Mouse (Mus musculus) MEL (cell line): Measurements from ENCODE around the gene Alg9. TPM values are rescaled to one million over a fixed set of nuclear protein-coding genes. Genes with fewer than 3 reads are reported as not detected.

Experiments
- DNase-seq: peaks from one replicate; pipeline ENCODE4 v3.0.0; 2011; ENCODE audit warnings: low read depth, low spot score
- H3K27ac ChIP-seq: 2 replicates; pipeline ENCODE4 v1.5.1; 2012; ENCODE audit warnings: low read depth, mild to moderate bottlenecking, control low read depth, low read length, moderate library complexity; ENCODE audit not compliant: control insufficient read depth
- H3K27me3 ChIP-seq, 2 experiments: fragments of 150-350 bp in 1 of 2; sonication (generic) in 1 of 2; 2 replicates each; pipeline ENCODE4 v1.6.1; 2012; ENCODE audit warnings: low read length in 2 of 2, mild to moderate bottlenecking in 2 of 2, improper control_type of control experiment in 1 of 2, moderate library complexity in 1 of 2; ENCODE audit not compliant: insufficient read depth in 2 of 2, control insufficient read depth in 1 of 2
- H3K36me3 ChIP-seq, 2 experiments: 2 replicates each; pipeline ENCODE4 v1.6.1; 2012 to 2014; ENCODE audit warnings: low read length in 2 of 2, improper control_type of control experiment in 1 of 2, inconsistent platforms in 1 of 2, mild to moderate bottlenecking in 1 of 2; ENCODE audit not compliant: insufficient read depth in 2 of 2, control insufficient read depth in 1 of 2
- H3K4me1 ChIP-seq, 2 experiments: fragments of 150-350 bp in 1 of 2; sonication (generic) in 1 of 2; 2 replicates each; pipeline ENCODE4 v1.6.1; 2012; ENCODE audit warnings: low read length in 2 of 2, improper control_type of control experiment in 1 of 2, mild to moderate bottlenecking in 1 of 2; ENCODE audit not compliant: insufficient read depth in 2 of 2, control insufficient read depth in 1 of 2
- H3K4me3 ChIP-seq, 2 experiments: fragments of 150-350 bp in 1 of 2; sonication (generic) in 1 of 2; 2 replicates each; pipeline ENCODE4 v1.5.1; 2012; ENCODE audit warnings: low read depth in 2 of 2, low read length in 2 of 2, mild to moderate bottlenecking in 2 of 2, moderate library complexity in 2 of 2, control low read depth in 1 of 2, improper control_type of control experiment in 1 of 2; ENCODE audit not compliant: control insufficient read depth in 1 of 2, insufficient read depth in 1 of 2
- H3K79me2 ChIP-seq: 2 replicates; pipeline ENCODE4 v1.6.1; 2012; ENCODE audit warnings: mild to moderate bottlenecking, low read length, moderate library complexity; ENCODE audit not compliant: control insufficient read depth, poor library complexity, insufficient read depth
- H3K9ac ChIP-seq: 2 replicates; pipeline ENCODE4 v1.6.1; 2012; ENCODE audit warnings: low read depth, mild to moderate bottlenecking, control low read depth, low read length, moderate library complexity; ENCODE audit not compliant: control insufficient read depth, poor library complexity, severe bottlenecking
- H3K9me3 ChIP-seq: fragments of 150-350 bp; sonication (generic); replicated peaks from 2 replicates; pipeline ENCODE4 v1.6.1; 2012; ENCODE audit warnings: mild to moderate bottlenecking, low read length, improper control_type of control experiment, moderate library complexity; ENCODE audit not compliant: insufficient read depth
- BHLHE40 ChIP-seq: IDR thresholded peaks from 2 replicates; pipeline ENCODE4 v1.6.1; 2012; ENCODE audit warnings: low read depth, mild to moderate bottlenecking, inconsistent platforms, low read length, improper control_type of control experiment, borderline replicate concordance
- CHD1 ChIP-seq: IDR thresholded peaks from 2 replicates; pipeline ENCODE4 v1.6.1; 2012; ENCODE audit warnings: low read depth, mild to moderate bottlenecking, inconsistent platforms, low read length, improper control_type of control experiment
- CTCF ChIP-seq, 3 experiments: IDR thresholded peaks in 2 of 3; conservative IDR thresholded peaks in 1 of 3; 2 replicates each; pipeline ENCODE4 v1.5.1; 2011 to 2012; ENCODE audit warnings: low read length in 3 of 3, low read depth in 2 of 3, mild to moderate bottlenecking in 2 of 3, improper control_type of control experiment in 1 of 3, inconsistent platforms in 1 of 3, mixed read lengths in 1 of 3, moderate library complexity in 1 of 3; ENCODE audit not compliant: control insufficient read depth in 1 of 3, insufficient read depth in 1 of 3, poor library complexity in 1 of 3, severe bottlenecking in 1 of 3
- E2F4 ChIP-seq: IDR thresholded peaks from 2 replicates; pipeline ENCODE4 v1.6.1; 2011; ENCODE audit warnings: low read depth, low read length, improper control_type of control experiment, borderline replicate concordance
- ELF1 ChIP-seq: IDR thresholded peaks from 2 replicates; pipeline ENCODE4 v1.6.1; 2014; ENCODE audit warnings: low read depth, mild to moderate bottlenecking, inconsistent platforms, low read length, improper control_type of control experiment, moderate library complexity
- ETS1 ChIP-seq: IDR thresholded peaks from 2 replicates; pipeline ENCODE4 v1.6.1; 2012; ENCODE audit warnings: low read depth, mild to moderate bottlenecking, inconsistent platforms, low read length, improper control_type of control experiment, moderate library complexity
- GATA1 ChIP-seq: IDR thresholded peaks from 2 replicates; pipeline ENCODE4 v1.6.1; 2011; ENCODE audit warnings: low read depth, low read length, improper control_type of control experiment
- MEF2A ChIP-seq: IDR thresholded peaks from 2 replicates; pipeline ENCODE4 v1.6.1; 2014; ENCODE audit warnings: low read depth, mild to moderate bottlenecking, inconsistent platforms, low read length, improper control_type of control experiment; ENCODE audit not compliant: poor library complexity, insufficient replicate concordance, severe bottlenecking; ENCODE audit errors: extremely low read depth
- MXI1 ChIP-seq: IDR thresholded peaks from 2 replicates; pipeline ENCODE4 v1.6.1; 2011; ENCODE audit warnings: mild to moderate bottlenecking, low read depth, low read length, improper control_type of control experiment
- MYB ChIP-seq: IDR thresholded peaks from 2 replicates; pipeline ENCODE4 v1.6.1; 2011; ENCODE audit warnings: mild to moderate bottlenecking, low read depth, low read length, improper control_type of control experiment
- NELFE ChIP-seq: IDR thresholded peaks from 2 replicates; pipeline ENCODE4 v1.6.1; 2011; ENCODE audit warnings: low read depth, low read length, improper control_type of control experiment
- POLR2A ChIP-seq, 2 experiments: IDR thresholded peaks; 2 replicates each; pipeline ENCODE4 v1.6.1; 2011 to 2012; ENCODE audit warnings: low read length in 2 of 2, mild to moderate bottlenecking in 2 of 2, control low read depth in 1 of 2, improper control_type of control experiment in 1 of 2, low read depth in 1 of 2, moderate library complexity in 1 of 2; ENCODE audit not compliant: control insufficient read depth in 1 of 2, insufficient read depth in 1 of 2, poor library complexity in 1 of 2
- POLR2AphosphoS5 ChIP-seq: IDR thresholded peaks from 2 replicates; pipeline ENCODE4 v1.6.1; 2012; ENCODE audit warnings: low read depth, borderline replicate concordance, mild to moderate bottlenecking, inconsistent platforms, low read length, moderate library complexity, mixed read lengths
- RAD21 ChIP-seq: IDR thresholded peaks from 2 replicates; pipeline ENCODE4 v1.6.1; 2011; ENCODE audit warnings: mild to moderate bottlenecking, low read depth, low read length, improper control_type of control experiment
- RCOR1 ChIP-seq: IDR thresholded peaks from 2 replicates; pipeline ENCODE4 v1.6.1; 2012; ENCODE audit warnings: low read depth, mild to moderate bottlenecking, inconsistent platforms, low read length, improper control_type of control experiment
- SMC3 ChIP-seq: IDR thresholded peaks from 2 replicates; pipeline ENCODE4 v1.6.1; 2011; ENCODE audit warnings: low read depth, low read length, improper control_type of control experiment
- TCF12 ChIP-seq: IDR thresholded peaks from 2 replicates; pipeline ENCODE4 v1.6.1; 2014; ENCODE audit warnings: low read depth, mild to moderate bottlenecking, inconsistent platforms, low read length, improper control_type of control experiment, moderate library complexity
- USF1 ChIP-seq: IDR thresholded peaks from 2 replicates; pipeline ENCODE4 v1.6.1; 2014; ENCODE audit warnings: low read depth, mild to moderate bottlenecking, inconsistent platforms, low read length, improper control_type of control experiment, moderate library complexity
- USF2 ChIP-seq, 2 experiments: IDR thresholded peaks; 2 replicates each; pipeline ENCODE4 v1.6.1; 2011 to 2012; ENCODE audit warnings: improper control_type of control experiment in 2 of 2, low read length in 2 of 2, borderline replicate concordance in 1 of 2, inconsistent platforms in 1 of 2, low read depth in 1 of 2, mild to moderate bottlenecking in 1 of 2; ENCODE audit not compliant: insufficient read depth in 1 of 2
- ZMIZ1 ChIP-seq: IDR thresholded peaks from 2 replicates; pipeline ENCODE4 v1.6.1; 2012; ENCODE audit warnings: low read depth, mild to moderate bottlenecking, inconsistent platforms, low read length, improper control_type of control experiment, moderate library complexity
- ZNF384 ChIP-seq: IDR thresholded peaks from 2 replicates; pipeline ENCODE4 v1.6.1; 2012; ENCODE audit warnings: low read depth, mild to moderate bottlenecking, inconsistent platforms, low read length, improper control_type of control experiment
- polyA plus RNA-seq, 2 experiments: library from polyadenylated mRNA; stranded (reverse) in 1 of 2; unstranded in 1 of 2; fragments of >175 nt in 1 of 2; fragments of >200 nt in 1 of 2; gene quantifications; 2 replicates each; pipeline versions ENCODE4 v1.2.1 to v1.2.4; 2012; ENCODE audit warnings: low replicate concordance in 2 of 2, low read depth in 1 of 2; ENCODE audit not compliant: insufficient read length in 2 of 2, insufficient read depth in 1 of 2, missing spikeins in 1 of 2
- total RNA-seq: library from RNA; depleted of rRNA; stranded (reverse); fragments of 300-350 nt; gene quantifications from 2 replicates; pipeline ENCODE4 v1.2.3, GENCODE M21; 2012

Alg9 gene
- total and polyA plus RNA-seq, 3 experiments: 23.3 to 46.7 TPM; not detected in 1

DNA sequence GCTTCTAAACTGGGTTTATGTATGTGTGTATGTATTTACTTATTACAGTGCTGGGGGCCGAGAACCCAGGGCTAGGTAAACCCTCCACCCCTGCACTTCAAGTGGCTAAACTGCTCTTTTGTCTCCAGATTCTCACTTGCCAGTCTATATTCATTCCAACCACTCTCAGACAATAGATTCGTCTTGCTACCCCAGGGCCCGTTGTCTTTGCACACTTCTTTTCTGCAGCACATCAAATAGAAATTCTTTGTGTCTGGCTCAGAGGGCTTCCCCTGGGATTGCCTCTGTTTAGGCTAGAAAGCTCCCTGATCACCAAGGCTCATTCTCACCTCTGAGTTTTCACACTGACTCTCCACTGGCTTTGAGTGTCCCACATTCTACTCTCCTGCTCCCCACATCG is 42.3 kb upstream of the Alg9 start:
- Histone ChIP-seq H3K79me2 (no peaks in the 10 kb centered on the region), H3K4me1 (no peaks in the 10 kb centered on the region), H3K36me3 (no peaks in the 10 kb centered on the region), H3K27me3 (peaks cover 0 to 8% of the 10 kb centered on the region in 2 experiments), H3K9me3 (no peaks in the 10 kb centered on the region), H3K4me3 (no peak overlapping the region), H3K27ac (no peak overlapping the region), H3K9ac (no peak overlapping the region)
- TF ChIP-seq ZMIZ1: no peak
- TF ChIP-seq POLR2AphosphoS5: no peak
- no peak for TF ChIP-seq CHD1
- no peak for TF ChIP-seq MEF2A
- no peak for TF ChIP-seq GATA1
- no peak for TF ChIP-seq POLR2A (IDR thresholded peaks at IDR 0.05; ENCODE audit: control insufficient read depth in 1 of 2, insufficient read depth in 1 of 2, low read depth in 1 of 2, low read length in 2 of 2, poor library complexity in 1 of 2)
- DNase-seq: no peak

DNA sequence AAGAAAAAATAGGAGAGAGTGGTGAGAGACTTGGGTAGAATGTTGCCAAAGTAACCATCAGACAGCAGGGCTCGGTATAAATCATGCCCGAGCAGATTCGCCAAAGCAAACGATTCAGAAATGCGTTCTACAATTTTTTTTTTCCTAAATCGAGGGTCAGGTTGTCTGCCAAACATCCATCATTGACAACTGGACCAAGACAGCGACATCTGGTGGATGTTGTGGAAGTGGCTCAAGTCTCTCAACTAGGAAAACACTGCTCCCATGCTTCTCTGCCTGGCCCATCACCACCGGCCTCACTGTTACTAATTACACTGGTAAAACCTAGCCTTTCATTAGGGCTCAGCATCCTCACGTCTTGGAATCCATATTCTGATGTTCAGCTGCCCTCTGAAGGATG is 39.8 kb upstream of the Alg9 start:
- no peaks in the 10 kb centered on the region for H3K36me3 ChIP-seq
- TF ChIP-seq USF2 (IDR thresholded peaks at IDR 0.05; ENCODE audit: borderline replicate concordance in 1 of 2, insufficient read depth in 1 of 2, low read depth in 1 of 2, low read length in 2 of 2) (no peak), ZMIZ1 (no peak), NELFE (no peak), TCF12 (no peak), POLR2A (IDR thresholded peaks at IDR 0.05; ENCODE audit: control insufficient read depth in 1 of 2, insufficient read depth in 1 of 2, low read depth in 1 of 2, low read length in 2 of 2, poor library complexity in 1 of 2) (no peak), E2F4 (no peak), ELF1 (no peak), RCOR1 (no peak), ETS1 (no peak), BHLHE40 (no peak), ZNF384 (peak; percentile 61), POLR2AphosphoS5 (no peak), SMC3 (peak; percentile 64), USF1 (no peak), CTCF (IDR thresholded peaks at IDR 0.05 in 2 of 3, conservative IDR thresholded peaks at IDR 0.05 in 1 of 3; ENCODE audit: control insufficient read depth in 1 of 3, insufficient read depth in 1 of 3, low read depth in 2 of 3, low read length in 3 of 3, poor library complexity in 1 of 3, severe bottlenecking in 1 of 3) (peak; percentile 67 to 80 (median 73)), MYB (no peak), RAD21 (peak; percentile 33), MXI1 (no peak)
- H3K4me1 ChIP-seq: no peaks in the 10 kb centered on the region
- no peaks in the 10 kb centered on the region for H3K79me2 ChIP-seq
- H3K4me3 ChIP-seq: no peak overlapping the region
- no peak overlapping the region for H3K9ac ChIP-seq
- H3K27ac ChIP-seq: no peak overlapping the region
- peak; percentile 67 for DNase-seq
- peaks cover 0 to 8% of the 10 kb centered on the region in 2 experiments; a peak in 3 of 4 replicates for H3K27me3 ChIP-seq
- no peaks in the 10 kb centered on the region for H3K9me3 ChIP-seq
